Mouse (Mus musculus) intestine, postnatal 0 days (tissue): ENCODE results near the gene Vmn1r85. TPM values are rescaled to one million over a fixed set of nuclear protein-coding genes. Genes with fewer than 3 reads are reported as not detected.

ENCODE experiments used
- ATAC-seq: fragments of 200-750 bp; cut with Nextera tagmentation; 2 replicates; pipeline ENCODE4 v1.8.0; 2017; ENCODE audit warnings: mild to moderate bottlenecking, moderate TSS enrichment, moderate library complexity
- H3K27ac ChIP-seq: fragments of 300-500 bp; sonication (generic); 2 replicates; pipeline ENCODE4 v1.5.1; 2014; ENCODE audit warnings: mild to moderate bottlenecking, low read depth, low read length, moderate library complexity
- H3K27me3 ChIP-seq: fragments of 300-500 bp; sonication (generic); replicated peaks from 2 replicates; pipeline ENCODE4 v1.6.1; 2014; ENCODE audit warnings: low read length, mixed read lengths; ENCODE audit not compliant: control insufficient read depth, insufficient read depth
- H3K36me3 ChIP-seq: fragments of 300-500 bp; sonication (generic); 2 replicates; pipeline ENCODE4 v1.6.1; 2014; ENCODE audit warnings: mild to moderate bottlenecking, moderate library complexity; ENCODE audit not compliant: control insufficient read depth, insufficient read depth
- H3K4me1 ChIP-seq: fragments of 300-500 bp; sonication (generic); replicated peaks from 2 replicates; pipeline ENCODE4 v1.6.1; 2014; ENCODE audit warnings: antibody characterized with exemption, low read length, mixed read lengths; ENCODE audit not compliant: control insufficient read depth, insufficient read depth
- H3K4me2 ChIP-seq: fragments of 300-500 bp; sonication (generic); replicated peaks from 2 replicates; pipeline ENCODE4 v1.6.1; 2014; ENCODE audit warnings: low read depth, mild to moderate bottlenecking, moderate library complexity
- H3K4me3 ChIP-seq: fragments of 300-500 bp; sonication (generic); 2 replicates; pipeline ENCODE4 v1.5.1; 2014; ENCODE audit warnings: low read depth, low read length
- H3K9ac ChIP-seq: fragments of 300-500 bp; sonication (generic); 2 replicates; pipeline ENCODE4 v1.6.1; 2014; ENCODE audit warnings: mild to moderate bottlenecking, low read depth, low read length
- H3K9me3 ChIP-seq: fragments of 300-500 bp; sonication (generic); 2 replicates; pipeline ENCODE4 v1.6.1; 2016; ENCODE audit warnings: mixed run types; ENCODE audit not compliant: control insufficient read depth
- CTCF ChIP-seq: sonication (generic); IDR thresholded peaks from 2 replicates; pipeline ENCODE4 v1.5.1; 2016; ENCODE audit warnings: low read depth, mild to moderate bottlenecking, control low read depth, antibody characterized with exemption, moderate library complexity
- WGBS: fragments of 180-500 bp; shearing (Covaris S2); extraction: QIAGEN DNeasy Blood & Tissue Kit; methylation state at CpG from one replicate; pipeline ENCODE4 v1.1.7; 2014; 5-methylcytosine and 5-hydroxymethylcytosine counted together
- polyA plus RNA-seq: library from polyadenylated mRNA; unstranded; fragments of >200 nt; fragmentation: Nextera tagmentation; extraction: Ambion mirVana; gene quantifications from 2 replicates; pipeline ENCODE4 v1.2.1, GENCODE M21; 2015

The Vmn1r85 gene
- polyA plus RNA-seq, 1 experiment from 2014 or later, result not detected

GRCm38 (mm10) chr7:13053001-13053400, 42.0 kb downstream of the Vmn1r85 start:
- Histone ChIP-seq H3K27ac (no peak overlapping the region), H3K9ac (no peak overlapping the region), H3K4me2 (no peak overlapping the region), H3K4me1 (no peaks in the 10 kb centered on the region), H3K27me3 (no peaks in the 10 kb centered on the region), H3K4me3 (no peak overlapping the region), H3K36me3 (no peaks in the 10 kb centered on the region), H3K9me3 (no peaks in the 10 kb centered on the region)
- no peak for TF ChIP-seq CTCF
- ATAC-seq, result no peak
- WGBS, result 89% methylated on average over 13 of the region's 13 CpGs

DNA sequence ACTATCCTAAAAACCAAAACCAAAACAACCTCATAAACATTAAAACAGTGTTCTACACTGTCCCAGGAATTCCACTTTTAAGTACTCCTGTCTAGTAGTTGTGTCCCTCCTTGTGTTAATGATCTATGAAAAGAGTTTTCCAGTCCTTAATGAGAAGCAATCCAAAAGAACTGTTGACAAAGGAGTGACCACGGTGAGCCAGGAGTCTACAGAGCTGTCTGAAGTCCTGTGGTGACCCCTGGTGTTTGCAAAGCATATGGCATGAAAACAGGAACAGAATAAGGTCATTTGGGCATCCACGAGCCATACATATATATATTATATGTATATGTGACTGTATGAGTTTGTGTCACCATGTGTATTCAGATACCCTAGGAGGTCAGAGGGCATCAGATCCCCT, 48.9 kb downstream of the Vmn1r85 start:
- Histone ChIP-seq H3K27ac (no peak overlapping the region), H3K9ac (no peak overlapping the region), H3K4me3 (no peak overlapping the region), H3K36me3 (no peaks in the 10 kb centered on the region), H3K4me1 (peaks cover 9% of the 10 kb centered on the region; the same call in 1 of the 2 replicates), H3K9me3 (no peaks in the 10 kb centered on the region), H3K27me3 (peaks cover 29% of the 10 kb centered on the region), H3K4me2 (no peak overlapping the region)
- 3% methylated on average over 2 of the region's 2 CpGs for WGBS
- peak; percentile 94 for TF ChIP-seq CTCF
- peak; percentile 70 for ATAC-seq

- Histone ChIP-seq H3K36me3 (no peaks in the 10 kb centered on the region), H3K4me3 (peak overlapping the region; percentile 46), H3K27me3 (peaks cover 29% of the 10 kb centered on the region), H3K4me2 (peak overlapping the region; percentile 78), H3K9ac (peak overlapping the region; percentile 31; the same call in 1 of the 2 replicates), H3K4me1 (peaks cover 9% of the 10 kb centered on the region; the same call in 1 of the 2 replicates), H3K9me3 (no peaks in the 10 kb centered on the region), H3K27ac (no peak overlapping the region)
- ATAC-seq, result peak; percentile 9; the same call in 1 of the 2 replicates
- TF ChIP-seq CTCF, result no peak
- WGBS, result 5% methylated on average over 23 of the region's 23 CpGs
Measured at GRCm38 (mm10) chr7:13044254-13044625, 50.7 kb downstream of the Vmn1r85 start.

DNA sequence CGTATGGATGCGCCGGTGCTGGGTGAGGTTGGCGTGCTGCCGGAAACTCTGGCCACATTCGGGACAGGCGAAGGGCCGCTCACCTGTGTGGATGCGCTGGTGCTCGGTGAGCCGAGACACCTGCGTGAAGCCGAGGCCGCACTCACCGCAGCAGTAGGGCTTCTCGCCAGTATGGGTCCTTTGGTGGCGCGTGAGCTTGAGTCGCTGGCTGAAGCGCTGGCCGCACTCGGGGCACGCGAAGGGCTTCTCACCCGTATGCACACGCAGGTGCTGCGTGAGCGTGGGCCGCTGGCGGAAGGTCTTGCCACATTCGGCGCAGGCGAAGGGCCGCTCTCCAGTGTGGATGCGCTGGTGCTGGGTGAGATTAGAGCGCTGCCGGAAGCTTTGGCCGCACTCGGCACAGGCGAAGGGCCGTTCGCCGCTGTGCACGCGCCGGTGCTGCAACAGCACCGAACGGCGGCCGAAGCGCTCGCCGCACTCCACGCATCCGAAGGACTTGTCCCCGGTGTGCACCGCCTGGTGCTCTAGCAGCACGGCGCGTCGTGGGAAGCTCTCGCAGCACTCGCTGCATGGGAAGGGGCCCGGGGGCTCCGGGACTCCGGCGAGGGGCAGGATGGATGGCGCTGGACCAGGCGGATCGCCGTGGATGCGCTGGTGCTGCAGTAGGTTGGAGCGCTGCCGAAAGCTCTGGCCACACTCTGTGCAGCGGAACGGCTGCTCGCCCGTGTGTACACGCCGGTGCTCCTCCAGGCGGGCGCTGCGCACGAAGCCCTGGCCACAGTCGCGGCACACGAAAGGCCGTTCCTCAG, 51.3 kb downstream of the Vmn1r85 start:
- Histone ChIP-seq H3K27ac (no peak overlapping the region), H3K9me3 (no peaks in the 10 kb centered on the region), H3K4me1 (peaks cover 11% of the 10 kb centered on the region; the same call in 1 of the 2 replicates), H3K27me3 (peaks cover 29% of the 10 kb centered on the region), H3K9ac (peak overlapping the region; percentile 31; the same call in 1 of the 2 replicates), H3K4me2 (peak overlapping the region; percentile 78), H3K36me3 (no peaks in the 10 kb centered on the region), H3K4me3 (peak overlapping the region; percentile 46)
- WGBS, result 6% methylated on average over 88 of the region's 88 CpGs
- peak; percentile 19; the same call in 1 of the 2 replicates for ATAC-seq
- peak; percentile 25; the same call in 1 of the 2 replicates for TF ChIP-seq CTCF

- H3K4me2 ChIP-seq, result peak overlapping the region; percentile 78
- H3K9ac ChIP-seq, result 0 out of 2 replicates have a peak overlapping the region, but pooled peaks have one; percentile 31
- no peaks in the 10 kb centered on the region for H3K9me3 ChIP-seq
- no peak for ATAC-seq
- H3K36me3 ChIP-seq, result no peaks in the 10 kb centered on the region
- H3K4me1 ChIP-seq, result peaks cover 11% of the 10 kb centered on the region; the same call in 1 of the 2 replicates
- no peak for TF ChIP-seq CTCF
- no peak overlapping the region for H3K27ac ChIP-seq
- peak overlapping the region; percentile 46 for H3K4me3 ChIP-seq
- peaks cover 29% of the 10 kb centered on the region for H3K27me3 ChIP-seq
- WGBS, result 43% methylated on average over 16 of the region's 16 CpGs
Measured at GRCm38 (mm10) chr7:13043120-13043444, 51.9 kb downstream of the Vmn1r85 start.

DNA sequence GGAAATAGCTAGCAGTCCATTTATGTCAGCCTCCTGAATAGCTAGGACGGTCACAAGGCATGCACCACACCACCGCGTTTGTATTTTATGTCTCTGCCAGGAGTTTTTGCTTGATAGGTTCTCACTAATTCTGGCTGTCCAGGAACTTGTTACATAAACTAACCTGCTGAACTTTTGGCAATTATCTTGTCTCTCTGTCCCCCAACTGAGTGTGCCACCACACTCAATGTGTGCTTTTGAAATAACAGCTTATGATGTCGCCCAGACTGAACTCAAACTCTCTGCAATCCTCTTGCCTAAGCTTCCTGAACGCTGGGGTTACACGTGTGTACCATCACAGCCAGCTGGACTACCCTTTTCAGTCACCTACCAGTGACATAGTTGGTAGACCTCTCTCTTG, 52.5 kb downstream of the Vmn1r85 start:
- H3K4me1 ChIP-seq, result peaks cover 11% of the 10 kb centered on the region; the same call in 1 of the 2 replicates
- no peak for TF ChIP-seq CTCF
- no peak overlapping the region for H3K4me3 ChIP-seq
- no peak overlapping the region for H3K4me2 ChIP-seq
- H3K27ac ChIP-seq, result no peak overlapping the region
- H3K27me3 ChIP-seq, result peaks cover 29% of the 10 kb centered on the region
- H3K9ac ChIP-seq, result no peak overlapping the region
- H3K9me3 ChIP-seq, result no peaks in the 10 kb centered on the region
- WGBS, result 79% methylated on average over 6 of the region's 6 CpGs
- no peaks in the 10 kb centered on the region for H3K36me3 ChIP-seq
- no peak for ATAC-seq
